Mouse (Mus musculus): ENCODE data around the gene Uri1.

Gene Uri1

GRCm38 (mm10) chr7:38013946-38014345 is 9.4 kb downstream of the Uri1 start:
- no peak for DNase-seq

GRCm38 (mm10) chr7:38012811-38013210 is 10.5 kb downstream of the Uri1 start:
- no peak for DNase-seq

- DNase-seq: no peak
Observed at GRCm38 (mm10) chr7:38008359-38008758, 15.0 kb downstream of the Uri1 start.

- DNase-seq: no peak
Observed at GRCm38 (mm10) chr7:38002451-38002850, 20.9 kb downstream of the Uri1 start.

- no peak for DNase-seq
Observed at GRCm38 (mm10) chr7:37999691-38000090, 23.7 kb downstream of the Uri1 start.

GRCm38 (mm10) chr7:37992861-37993260 is 30.5 kb downstream of the Uri1 start:
- DNase-seq: no peak

- DNase-seq: no peak
Observed at GRCm38 (mm10) chr7:37984866-37985265, 38.5 kb downstream of the Uri1 start.

- DNase-seq: no peak
Observed at GRCm38 (mm10) chr7:37983471-37983870, 39.9 kb downstream of the Uri1 start.

- DNase-seq: no peak
Observed at GRCm38 (mm10) chr7:37979729-37980128, 43.6 kb downstream of the Uri1 start.

GRCm38 (mm10) chr7:37978412-37978811 is 44.9 kb downstream of the Uri1 start:
- no peak for DNase-seq

GRCm38 (mm10) chr7:37977676-37978075 is 45.7 kb downstream of the Uri1 start:
- DNase-seq: no peak

- DNase-seq: no peak
Observed at GRCm38 (mm10) chr7:37972999-37973555, 50.3 kb downstream of the Uri1 start.

GRCm38 (mm10) chr7:37972571-37972970 is 50.8 kb downstream of the Uri1 start:
- DNase-seq: no peak

- DNase-seq: no peak
Observed at GRCm38 (mm10) chr7:37962326-37962725, 61.0 kb downstream of the Uri1 start.

- DNase-seq: no peak
Observed at GRCm38 (mm10) chr7:37961247-37961646, 62.1 kb downstream of the Uri1 start.

GRCm38 (mm10) chr7:37951841-37952240 is 71.5 kb downstream of the Uri1 start:
- no peak for DNase-seq

- no peak for DNase-seq
Observed at GRCm38 (mm10) chr7:37936459-37936858, 86.9 kb downstream of the Uri1 start.

- DNase-seq: no peak
Observed at GRCm38 (mm10) chr7:37935786-37936185, 87.6 kb downstream of the Uri1 start.

- DNase-seq: no peak
Observed at GRCm38 (mm10) chr7:37934770-37935182, 88.6 kb downstream of the Uri1 start.

GRCm38 (mm10) chr7:37933754-37934308 is 89.5 kb downstream of the Uri1 start:
- DNase-seq: no peak

GRCm38 (mm10) chr7:37931631-37932030 is 91.7 kb downstream of the Uri1 start:
- DNase-seq: no peak

- no peak for DNase-seq
Observed at GRCm38 (mm10) chr7:37929738-37930137, 93.6 kb downstream of the Uri1 start.

- DNase-seq: no peak
Observed at GRCm38 (mm10) chr7:37922999-37923398, 100.4 kb downstream of the Uri1 start.

GRCm38 (mm10) chr7:37921681-37922430 is 101.5 kb downstream of the Uri1 start:
- no peak for DNase-seq
